Mouse (Mus musculus): ENCODE measurements around the gene Tex19.2.

Tex19.2 gene

GRCm38 (mm10) chr11:121118577-121118976 is at the start of gene Tex19.2:
Tex19.2 (minus strand) TSS chr11:121118677.
- WGBS = 75% methylated on average over 3 of the region's 3 CpGs

DNA sequence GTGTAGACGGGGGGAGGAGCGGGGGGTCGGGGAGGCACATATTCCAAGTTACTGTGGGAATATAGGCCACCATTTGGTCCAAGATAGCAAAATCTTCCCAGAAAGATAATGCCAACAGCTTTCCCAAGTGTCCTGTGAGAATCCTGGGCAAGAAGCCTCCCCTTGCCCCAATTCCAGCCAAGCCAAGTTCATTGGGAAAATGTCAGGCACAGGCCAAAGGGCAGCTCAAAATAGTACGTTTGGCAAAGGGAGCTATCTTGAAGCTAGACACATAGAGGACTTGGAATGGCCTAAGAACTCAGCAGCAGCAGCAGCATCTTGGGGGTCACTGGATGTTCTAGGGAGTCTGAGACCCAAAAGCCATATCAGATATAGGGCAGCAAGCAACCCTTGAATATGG is 45.3 kb upstream of the Tex19.2 start:
- 85% methylated on average over 4 of the region's 4 CpGs for WGBS

GRCm38 (mm10) chr11:121160636-121161346 is 42.3 kb upstream of the Tex19.2 start:
- 94% methylated on average over 26 of the region's 26 CpGs for WGBS

DNA sequence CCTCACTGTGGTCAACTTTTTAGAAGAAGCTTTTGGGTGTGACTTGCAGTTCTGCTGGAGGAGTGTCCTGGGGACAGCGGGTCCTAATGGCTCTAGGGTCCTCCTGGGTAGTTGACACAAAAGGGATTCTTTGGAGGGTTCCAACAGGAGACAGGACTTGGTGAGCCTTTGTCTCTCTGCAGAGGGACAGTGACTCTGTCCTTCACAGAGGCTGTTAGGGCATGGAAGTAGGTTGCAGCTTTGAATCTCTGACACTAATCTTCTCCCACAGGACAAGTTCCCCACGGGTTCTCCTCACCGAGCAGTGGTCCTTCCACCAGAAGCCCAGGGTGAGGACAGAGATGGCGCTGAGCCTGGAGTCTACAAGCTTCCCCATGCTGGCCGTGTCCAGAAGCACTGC is 41.5 kb upstream of the Tex19.2 start, which contains the start of gene Uts2r:
Uts2r (plus strand) TSS at position 301 of the 400 bp plus-strand sequence.
- 87% methylated on average over 5 of the region's 5 CpGs for WGBS

DNA sequence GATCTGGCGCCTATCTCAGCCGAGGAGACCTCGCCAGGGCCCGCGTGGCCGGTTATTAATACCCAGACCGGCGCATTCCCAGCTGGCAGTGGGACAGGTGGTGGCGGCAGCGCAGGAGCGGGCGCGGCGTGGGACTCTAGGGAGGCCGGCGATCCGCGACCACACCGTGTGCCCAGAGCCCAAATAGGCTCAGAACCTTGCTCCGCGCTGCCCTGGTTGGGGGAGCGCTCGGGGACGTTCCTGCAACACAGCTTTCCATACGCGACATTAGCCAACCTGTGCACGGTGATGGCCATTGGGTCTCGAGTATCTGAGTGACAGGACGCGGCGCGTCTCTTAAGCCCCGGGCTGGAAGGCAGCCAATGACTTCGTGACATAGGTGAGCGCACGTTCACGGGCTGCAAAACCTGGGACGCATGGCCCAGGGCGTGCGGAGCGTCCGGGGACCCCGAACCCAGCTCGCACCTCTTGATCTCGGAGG is 38.0 kb upstream of the Tex19.2 start:
- WGBS = 4% methylated on average over 45 of the region's 45 CpGs

DNA sequence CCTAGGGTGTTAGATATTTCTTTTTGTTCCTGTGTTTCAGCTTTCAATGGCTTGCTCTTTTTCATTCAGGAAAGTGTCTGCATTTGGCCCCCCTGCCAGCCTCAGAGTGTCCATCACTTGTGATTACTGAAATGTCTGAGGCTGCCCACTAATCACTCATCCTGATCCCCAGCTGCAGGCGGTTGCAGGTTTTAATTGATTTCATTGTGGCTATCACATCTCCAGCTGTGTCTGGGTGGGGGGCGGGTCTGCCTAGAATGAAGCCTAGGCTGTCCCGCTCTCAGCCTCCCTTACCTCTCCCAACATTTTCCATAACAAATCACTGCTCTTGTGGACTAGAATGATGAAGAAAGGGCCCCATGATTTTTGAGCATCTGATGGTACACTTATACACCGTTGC is 35.7 kb upstream of the Tex19.2 start:
- WGBS = 61% methylated on average over 4 of the region's 4 CpGs

GRCm38 (mm10) chr11:121148193-121148592 is 29.7 kb upstream of the Tex19.2 start:
- WGBS = 94% methylated on average over 3 of the region's 3 CpGs

GRCm38 (mm10) chr11:121145865-121146264 is 27.4 kb upstream of the Tex19.2 start, which contains the start of gene Tex19.1:
Tex19.1 (plus strand) TSS chr11:121146143.
- WGBS = 93% methylated on average over 22 of the region's 22 CpGs

DNA sequence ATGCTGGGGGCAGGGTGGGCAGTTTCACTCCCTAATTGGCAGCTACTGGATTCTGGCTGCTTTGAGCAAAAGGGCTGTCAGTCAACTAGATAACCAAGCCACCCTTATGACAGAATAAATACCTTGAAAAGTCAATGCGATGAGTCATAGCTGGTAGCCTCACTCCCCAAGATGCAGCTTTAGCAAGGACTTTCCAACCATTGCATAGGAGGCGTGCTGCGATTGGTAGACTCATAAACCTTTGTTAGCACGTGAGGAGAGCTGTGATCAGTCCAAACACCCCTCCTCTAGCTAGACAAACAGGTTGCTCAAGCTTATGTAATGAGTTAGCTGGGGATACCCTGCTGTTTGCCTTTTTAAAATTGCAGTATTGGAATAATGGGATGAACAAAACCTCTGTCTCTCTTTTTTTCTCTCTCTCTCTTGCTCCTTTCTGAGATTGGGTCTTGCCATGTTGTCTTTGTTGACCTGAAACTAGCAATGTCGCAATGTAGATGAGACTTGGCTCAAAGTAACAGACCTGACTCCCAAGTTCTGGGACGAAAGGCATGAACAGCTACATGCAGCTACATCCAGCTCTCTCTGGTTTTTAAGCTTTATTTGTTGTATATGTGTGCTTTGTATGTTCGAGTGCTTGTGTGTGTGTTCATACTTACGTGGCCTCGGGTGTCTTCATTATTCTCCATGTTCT is 25.0 kb upstream of the Tex19.2 start:
- WGBS = 78% methylated on average over 9 of the region's 9 CpGs

GRCm38 (mm10) chr11:121138732-121139131 is 20.3 kb upstream of the Tex19.2 start:
- 49% methylated on average over 6 of the region's 6 CpGs for WGBS

- 89% methylated on average over 5 of the region's 5 CpGs for WGBS
Measured at GRCm38 (mm10) chr11:121137682-121138081, 19.2 kb upstream of the Tex19.2 start.

DNA sequence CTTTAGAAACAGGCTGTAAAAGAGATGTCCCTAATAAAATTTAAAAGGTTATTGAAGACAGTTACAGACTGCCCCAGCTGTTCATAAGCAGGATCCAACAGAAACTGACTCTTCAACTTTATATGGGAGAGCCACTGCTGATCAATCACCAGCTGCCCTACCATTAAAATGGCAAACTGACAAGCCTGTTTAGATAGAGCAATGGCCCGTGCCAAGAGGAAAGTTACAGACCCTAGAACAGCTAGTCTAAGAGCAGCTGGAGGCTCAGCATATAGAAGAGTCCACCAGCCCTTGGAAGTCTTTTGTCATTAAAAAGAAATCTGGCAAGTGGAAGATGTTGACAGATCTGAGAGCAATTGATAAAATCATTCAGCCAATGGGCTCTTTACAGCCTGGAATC is 16.1 kb upstream of the Tex19.2 start:
- WGBS = 92% methylated on average over 1 of the region's 1 CpGs

- 44% methylated on average over 1 of the region's 1 CpGs for whole genome bisulfite sequencing
Measured at GRCm38 (mm10) chr11:121129616-121130015, 11.1 kb upstream of the Tex19.2 start.

GRCm38 (mm10) chr11:121127441-121127840 is 9.0 kb upstream of the Tex19.2 start:
- WGBS = 91% methylated on average over 3 of the region's 3 CpGs

GRCm38 (mm10) chr11:121126395-121126794 is 7.9 kb upstream of the Tex19.2 start:
- WGBS = 76% methylated on average over 1 of the region's 1 CpGs

- 87% methylated on average over 3 of the region's 3 CpGs for WGBS
Measured at GRCm38 (mm10) chr11:121125522-121126172, 7.2 kb upstream of the Tex19.2 start.

DNA sequence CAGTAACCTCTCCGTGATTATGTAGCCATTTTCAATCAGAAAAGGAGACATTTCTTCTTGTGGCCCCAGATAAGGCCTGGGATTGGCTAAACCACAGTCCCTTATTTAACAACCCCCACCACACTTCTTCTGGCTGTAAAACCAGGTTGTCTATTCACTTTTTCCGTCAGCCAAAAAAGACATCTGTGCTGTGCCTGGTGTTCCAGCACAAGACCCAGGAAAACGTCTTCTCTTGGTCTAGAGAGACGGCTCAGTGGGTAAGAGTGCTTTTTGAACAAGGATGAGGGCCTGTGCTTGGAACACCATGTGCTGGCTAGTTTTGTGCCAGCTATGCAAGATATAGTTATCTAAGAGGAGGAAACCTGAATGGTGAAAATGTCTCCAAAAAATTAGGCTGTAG is 5.0 kb upstream of the Tex19.2 start:
- WGBS = 64% methylated on average over 4 of the region's 4 CpGs

GRCm38 (mm10) chr11:121122024-121122670 is 3.7 kb upstream of the Tex19.2 start:
- WGBS = 89% methylated on average over 2 of the region's 2 CpGs

GRCm38 (mm10) chr11:121121151-121121550 is 2.7 kb upstream of the Tex19.2 start:
- WGBS = 83% methylated on average over 3 of the region's 3 CpGs

- 93% methylated on average over 18 of the region's 18 CpGs for WGBS
Measured at GRCm38 (mm10) chr11:121118106-121118505, 371 bp downstream of the Tex19.2 start.

DNA sequence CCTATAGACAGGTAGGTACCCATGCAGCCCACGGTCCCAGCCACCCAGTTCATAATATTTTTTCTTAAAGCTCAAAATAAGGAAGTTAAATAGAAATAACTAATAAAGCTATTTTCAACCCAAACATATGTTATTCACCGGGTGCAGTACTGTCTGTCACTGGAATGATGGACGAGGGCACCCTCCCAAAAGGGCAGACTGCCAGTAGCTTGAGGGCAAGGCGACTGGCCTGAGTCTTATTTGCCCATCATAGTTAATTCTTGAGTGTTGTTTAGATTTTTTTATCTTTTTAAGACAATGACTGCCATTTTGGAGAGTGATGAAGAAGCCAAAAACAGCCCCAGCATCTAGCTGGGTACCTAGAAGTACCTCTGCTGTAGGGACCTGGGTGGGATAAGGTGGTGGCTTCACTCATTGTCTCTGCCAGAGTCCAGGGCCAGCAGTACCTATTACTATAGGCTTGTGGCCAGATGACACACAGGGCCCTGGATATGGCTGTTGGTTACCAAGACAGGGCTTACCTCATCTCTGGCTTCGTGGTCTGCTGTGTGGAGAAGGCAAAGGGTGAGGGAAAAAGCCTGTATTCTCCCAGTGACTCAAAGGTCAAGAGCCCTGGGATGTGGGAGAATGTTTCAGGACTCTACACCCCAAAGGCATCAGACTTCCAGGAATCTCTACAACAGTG is 6.2 kb downstream of the Tex19.2 start:
- 68% methylated on average over 5 of the region's 5 CpGs for WGBS

Measured in cerebral cortex, adult 2 months (tissue).